Mouse (Mus musculus) liver, embryonic 13.5 days (tissue): ENCODE measurements around the gene Sh3bp5l. TPM values are rescaled to one million over a fixed set of nuclear protein-coding genes. Genes with fewer than 3 reads are reported as not detected.
"Not testable (repeated sequence)": the region's sequence is repeated elsewhere in the genome, so short reads cannot be mapped to it uniquely, and the experiment has no call there.

Experiments used
- ATAC-seq: fragments of 200-750 bp; cut with Nextera tagmentation; 2 replicates; pipeline ENCODE4 v1.8.0; 2017; ENCODE audit warnings: low read depth, mild to moderate bottlenecking, moderate number of reproducible peaks, moderate library complexity
- DNase-seq: peaks from one replicate; pipeline ENCODE4 v3.0.0; 2022
- H3K27ac ChIP-seq: fragments of 300-500 bp; sonication (generic); 2 replicates; pipeline ENCODE4 v1.5.1; 2015; ENCODE audit warnings: moderate library complexity, mild to moderate bottlenecking, inconsistent platforms
- H3K27me3 ChIP-seq: fragments of 300-500 bp; sonication (generic); 2 replicates; pipeline ENCODE4 v1.6.1; 2015; ENCODE audit warnings: mild to moderate bottlenecking, inconsistent platforms
- H3K36me3 ChIP-seq: fragments of 300-500 bp; sonication (generic); 2 replicates; pipeline ENCODE4 v1.6.1; 2015; ENCODE audit warnings: mild to moderate bottlenecking, inconsistent platforms
- H3K4me1 ChIP-seq: fragments of 300-500 bp; sonication (generic); replicated peaks from 2 replicates; pipeline ENCODE4 v1.6.1; 2015; ENCODE audit warnings: inconsistent platforms
- H3K4me2 ChIP-seq: fragments of 300-500 bp; sonication (generic); 2 replicates; pipeline ENCODE4 v1.6.1; 2015; ENCODE audit warnings: inconsistent platforms, mild to moderate bottlenecking, moderate library complexity
- H3K4me3 ChIP-seq: fragments of 300-500 bp; sonication (generic); replicated peaks from 2 replicates; pipeline ENCODE4 v1.5.1; 2015; ENCODE audit warnings: mild to moderate bottlenecking, inconsistent platforms
- H3K9ac ChIP-seq: fragments of 300-500 bp; sonication (generic); 2 replicates; pipeline ENCODE4 v1.6.1; 2015; ENCODE audit warnings: mild to moderate bottlenecking, inconsistent platforms
- H3K9me3 ChIP-seq: fragments of 300-500 bp; sonication (generic); replicated peaks from 2 replicates; pipeline ENCODE4 v1.6.1; 2016; ENCODE audit warnings: inconsistent platforms
- WGBS: fragments of 180-500 bp; shearing (Covaris S2); methylation state at CpG from one replicate; pipeline ENCODE4 v1.1.7; 2015; ENCODE audit not compliant: insufficient replicate concordance; 5-methylcytosine and 5-hydroxymethylcytosine counted together
- polyA plus RNA-seq: library from polyadenylated mRNA; unstranded; fragments of >200 nt; fragmentation: Nextera tagmentation; extraction: Ambion mirVana; gene quantifications from 2 replicates; pipeline ENCODE4 v1.2.1, GENCODE M21; 2015

Gene Sh3bp5l
- polyA plus RNA-seq, 1 experiment from 2014 or later = 19.7 TPM

DNA sequence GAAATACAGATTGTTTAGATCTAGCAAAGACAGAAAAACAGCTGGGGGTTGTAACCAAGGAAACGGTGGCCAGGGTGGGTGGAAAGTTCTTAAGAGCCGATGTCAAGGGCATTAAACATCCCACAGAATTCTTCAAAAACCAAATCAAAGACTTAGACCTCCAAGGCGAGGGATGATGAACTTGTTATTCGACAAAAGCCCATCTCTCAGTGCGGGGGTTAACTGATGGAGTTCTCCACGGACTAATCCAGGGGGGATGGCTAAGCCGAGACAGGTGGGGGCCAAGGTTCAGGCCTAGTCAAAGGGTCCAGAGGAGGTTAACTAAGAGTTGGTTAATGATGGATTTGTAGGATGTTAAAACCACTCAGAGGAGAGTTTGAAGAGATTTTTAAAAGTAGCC is 26.9 kb upstream of the Sh3bp5l start:
- no peaks in the 10 kb centered on the region for H3K27me3 ChIP-seq
- 0 out of 2 replicates have a peak, but pooled peaks cover under 1% of the 10 kb centered on the region for H3K36me3 ChIP-seq
- peak overlapping the region; percentile 39 for H3K4me3 ChIP-seq
- peaks cover 43% of the 10 kb centered on the region for H3K4me1 ChIP-seq
- H3K9me3 ChIP-seq = no peaks in the 10 kb centered on the region
- H3K9ac ChIP-seq = peak overlapping the region; percentile 51
- WGBS = 50% methylated on average over 7 of the region's 7 CpGs
- H3K4me2 ChIP-seq = peak overlapping the region; percentile 67
- ATAC-seq (no peak), DNase-seq (no peak)
- H3K27ac ChIP-seq = peak overlapping the region; percentile 39; the same call in 1 of the 2 replicates

DNA sequence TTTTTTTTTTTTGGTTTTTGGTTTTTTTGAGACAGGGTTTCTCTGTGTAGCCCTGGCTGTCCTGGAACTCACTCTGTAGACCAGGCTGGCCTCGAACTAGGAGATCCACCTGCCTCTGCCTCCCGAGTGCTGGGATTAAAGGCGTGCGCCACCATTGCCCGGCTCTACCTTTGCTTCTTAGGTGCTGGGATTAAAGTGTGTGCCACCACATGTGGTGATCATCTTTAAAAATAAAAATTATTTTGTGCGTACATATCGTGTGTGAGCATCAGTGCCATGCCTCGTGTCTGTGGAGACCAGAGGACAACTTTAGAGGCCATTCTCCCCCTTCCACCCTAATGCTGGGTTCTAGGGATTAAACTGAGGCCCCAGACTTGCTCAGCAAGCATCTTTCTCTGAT is 25.2 kb upstream of the Sh3bp5l start:
- H3K4me3 ChIP-seq, H3K9ac ChIP-seq, H3K27me3 ChIP-seq, DNase-seq, H3K9me3 ChIP-seq, H3K4me2 ChIP-seq, ATAC-seq, H3K27ac ChIP-seq: not testable (repeated sequence)
- Histone ChIP-seq H3K4me1 (peaks cover 43% of the 10 kb centered on the region), H3K36me3 (peaks cover 15% of the 10 kb centered on the region)
- 84% methylated on average over 8 of the region's 8 CpGs for WGBS

- H3K27ac ChIP-seq = peak within 1 kb of the TSS; percentile 86
- ATAC-seq (peak; percentile 61), DNase-seq (peak; percentile 92)
- H3K4me1 ChIP-seq = peaks cover 30% of the 10 kb centered on the region
- H3K9ac ChIP-seq = peak within 1 kb of the TSS; percentile 92
- H3K4me2 ChIP-seq = peak within 1 kb of the TSS; percentile 99
- no peaks in the 10 kb centered on the region for H3K9me3 ChIP-seq
- H3K4me3 ChIP-seq = peak within 1 kb of the TSS; percentile 82
- WGBS = under 1% methylated on average over 34 of the region's 34 CpGs
- peaks cover 22% of the 10 kb centered on the region for H3K36me3 ChIP-seq
- H3K27me3 ChIP-seq = no peaks in the 10 kb centered on the region
These were observed 23.6 kb upstream of the Sh3bp5l start, which contains the start of gene Zfp692 for GRCm38 (mm10) chr11:58306860-58307308. Gene Zfp692 (plus strand): TSS chr11:58307069.

GRCm38 (mm10) chr11:58307411-58308080 is 23.0 kb upstream of the Sh3bp5l start:
- peak overlapping the region; percentile 99 for H3K4me2 ChIP-seq
- no peaks in the 10 kb centered on the region for H3K9me3 ChIP-seq
- H3K4me3 ChIP-seq = peak overlapping the region; percentile 82
- H3K27ac ChIP-seq = peak overlapping the region; percentile 86
- no peaks in the 10 kb centered on the region for H3K27me3 ChIP-seq
- under 1% methylated on average over 42 of the region's 42 CpGs for WGBS
- peak; percentile 82 for ATAC-seq
- peak overlapping the region; percentile 92 for H3K9ac ChIP-seq
- H3K4me1 ChIP-seq = peaks cover 30% of the 10 kb centered on the region
- DNase-seq = peak; percentile 66
- peaks cover 26% of the 10 kb centered on the region for H3K36me3 ChIP-seq

GRCm38 (mm10) chr11:58308661-58309060 is 21.9 kb upstream of the Sh3bp5l start:
- no peak for ATAC-seq
- Histone ChIP-seq H3K4me1 (peaks cover 29% of the 10 kb centered on the region), H3K9me3 (no peaks in the 10 kb centered on the region), H3K36me3 (peaks cover 30% of the 10 kb centered on the region), H3K27ac (no peak overlapping the region), H3K27me3 (no peaks in the 10 kb centered on the region), H3K4me3 (no peak overlapping the region), H3K9ac (no peak overlapping the region), H3K4me2 (no peak overlapping the region)
- WGBS = 86% methylated on average over 9 of the region's 9 CpGs
- DNase-seq = no peak

- Histone ChIP-seq H3K4me3 (no peak overlapping the region), H3K27ac (no peak overlapping the region), H3K27me3 (no peaks in the 10 kb centered on the region), H3K36me3 (peaks cover 80% of the 10 kb centered on the region), H3K9me3 (no peaks in the 10 kb centered on the region), H3K4me1 (peaks cover 6% of the 10 kb centered on the region; the same call in 1 of the 2 replicates), H3K4me2 (no peak overlapping the region), H3K9ac (no peak overlapping the region)
- DNase-seq (no peak), ATAC-seq (no peak)
- WGBS = 81% methylated on average over 6 of the region's 6 CpGs
These were observed 16.5 kb upstream of the Sh3bp5l start for GRCm38 (mm10) chr11:58314069-58314468.

DNA sequence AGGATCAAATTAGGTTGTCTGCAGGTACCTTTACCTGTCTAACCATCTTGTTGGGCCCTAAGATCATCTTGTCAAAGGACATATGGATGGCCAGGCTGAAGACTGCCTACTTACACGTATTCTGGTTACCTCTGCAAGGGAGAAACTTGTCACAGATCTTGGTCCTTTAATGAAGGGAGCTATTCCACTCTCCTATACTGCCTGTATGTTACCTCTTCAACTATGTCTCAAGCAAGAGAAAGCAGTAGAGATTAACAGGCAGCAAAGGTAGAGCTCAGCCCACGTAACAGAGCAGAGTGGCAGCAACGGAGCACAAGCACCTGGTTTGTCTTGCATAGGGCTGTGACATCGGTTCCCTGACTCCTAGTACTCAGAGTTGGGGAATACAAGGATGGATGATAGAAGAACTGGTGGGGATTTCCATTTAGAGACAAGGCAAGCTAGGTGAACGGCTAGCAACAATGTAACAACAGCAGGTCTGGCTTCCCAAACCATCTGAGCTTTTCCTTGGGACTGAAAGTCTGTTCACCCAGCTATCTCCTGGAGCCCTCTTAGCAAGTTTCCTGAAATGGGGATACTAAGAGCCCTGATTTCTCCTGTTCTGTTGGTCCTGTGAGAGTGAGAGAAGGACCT is 14.9 kb upstream of the Sh3bp5l start:
- Histone ChIP-seq H3K36me3 (peaks cover 85% of the 10 kb centered on the region), H3K4me2 (no peak overlapping the region), H3K4me3 (no peak overlapping the region), H3K27ac (no peak overlapping the region), H3K27me3 (no peaks in the 10 kb centered on the region), H3K9ac (no peak overlapping the region), H3K4me1 (peaks cover 8% of the 10 kb centered on the region; the same call in 1 of the 2 replicates), H3K9me3 (no peaks in the 10 kb centered on the region)
- WGBS = 87% methylated on average over 5 of the region's 5 CpGs
- DNase-seq (no peak), ATAC-seq (no peak)

GRCm38 (mm10) chr11:58316344-58316743 is 14.2 kb upstream of the Sh3bp5l start:
- Histone ChIP-seq H3K4me1 (peaks cover 14% of the 10 kb centered on the region), H3K9me3 (no peaks in the 10 kb centered on the region), H3K4me3 (no peak overlapping the region), H3K27me3 (no peaks in the 10 kb centered on the region), H3K9ac (no peak overlapping the region), H3K27ac (no peak overlapping the region), H3K36me3 (peaks cover 89% of the 10 kb centered on the region), H3K4me2 (no peak overlapping the region)
- 87% methylated on average over 17 of the region's 17 CpGs for WGBS
- DNase-seq (no peak), ATAC-seq (peak; percentile 16; the same call in 1 of the 2 replicates)

DNA sequence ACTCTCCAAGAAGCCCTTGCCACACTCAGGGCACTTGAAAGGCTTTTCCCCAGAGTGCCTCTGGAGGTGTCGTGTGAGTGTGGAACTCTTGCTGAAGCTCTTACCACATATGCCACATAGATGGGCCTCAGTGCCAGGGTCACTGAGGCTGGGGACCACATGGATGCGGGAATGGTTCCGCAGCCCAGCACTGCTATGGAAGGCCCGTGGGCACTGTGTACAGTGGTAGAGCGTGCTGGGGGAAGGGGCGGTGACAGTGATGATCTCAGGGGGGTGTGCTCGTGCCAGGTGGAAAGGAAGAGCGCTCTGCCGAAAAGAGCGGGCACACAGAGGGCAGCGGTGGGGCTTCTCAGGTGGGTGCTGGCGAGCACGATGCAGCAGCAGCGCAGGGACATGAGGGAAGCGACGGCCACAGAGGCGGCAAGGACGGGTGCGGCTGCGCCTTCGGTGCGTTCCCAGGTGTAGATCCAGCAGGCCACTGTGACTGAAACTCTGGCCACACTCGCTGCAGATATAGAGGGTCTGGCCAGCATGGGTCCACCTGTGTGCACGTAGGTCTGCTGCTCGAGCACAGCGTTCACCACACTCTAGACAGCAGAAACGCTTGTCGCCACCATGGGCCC is 13.6 kb upstream of the Sh3bp5l start:
- H3K36me3 ChIP-seq = peaks cover 90% of the 10 kb centered on the region
- no peak overlapping the region for H3K27ac ChIP-seq
- H3K9ac ChIP-seq = no peak overlapping the region
- no peak overlapping the region for H3K4me2 ChIP-seq
- H3K4me3 ChIP-seq = no peak overlapping the region
- H3K9me3 ChIP-seq = no peaks in the 10 kb centered on the region
- DNase-seq (no peak), ATAC-seq (0 out of 2 replicates have a peak, but pooled peaks have one; percentile 16)
- H3K27me3 ChIP-seq = no peaks in the 10 kb centered on the region
- WGBS = 84% methylated on average over 28 of the region's 28 CpGs
- H3K4me1 ChIP-seq = peaks cover 20% of the 10 kb centered on the region

- peaks cover 61% of the 10 kb centered on the region for H3K4me1 ChIP-seq
- ATAC-seq = peak; percentile 98
- WGBS = under 1% methylated on average over 62 of the region's 63 CpGs
These were observed 7.5 kb upstream of the Sh3bp5l start for GRCm38 (mm10) chr11:58322824-58323569.

More at GRCm38 (mm10) chr11:58322824-58323569, 7.5 kb upstream of the Sh3bp5l start:
- DNase-seq = peak; percentile 98
- H3K36me3 ChIP-seq = peaks cover 54% of the 10 kb centered on the region
- no peaks in the 10 kb centered on the region for H3K27me3 ChIP-seq
- H3K27ac ChIP-seq = peak overlapping the region; percentile 99
- peak overlapping the region; percentile 84 for H3K4me3 ChIP-seq
- no peaks in the 10 kb centered on the region for H3K9me3 ChIP-seq
- peak overlapping the region; percentile 96 for H3K9ac ChIP-seq
- H3K4me2 ChIP-seq = peak overlapping the region; percentile 92
